Mouse (Mus musculus) erythroblast, embryonic 14.5 days (primary cell): ENCODE data around the gene Rap1gap2. TPM values are rescaled to one million over a fixed set of nuclear protein-coding genes. Genes with fewer than 3 reads are reported as not detected.

ENCODE experiments used
- H3K27me3 ChIP-seq: 2 replicates; pipeline ENCODE4 v1.6.1; 2012; ENCODE audit warnings: inconsistent platforms; ENCODE audit not compliant: control insufficient read depth
- H3K36me3 ChIP-seq: 2 replicates; pipeline ENCODE4 v1.6.1; 2012; ENCODE audit warnings: mild to moderate bottlenecking, inconsistent platforms; ENCODE audit not compliant: control insufficient read depth
- H3K4me1 ChIP-seq: 2 replicates; pipeline ENCODE4 v1.6.1; 2012; ENCODE audit warnings: inconsistent platforms; ENCODE audit not compliant: control insufficient read depth
- H3K4me3 ChIP-seq: replicated peaks from 2 replicates; pipeline ENCODE3; 2012; ENCODE audit warnings: moderate library complexity, mild to moderate bottlenecking, inconsistent platforms
- H3K9me3 ChIP-seq: 2 replicates; pipeline ENCODE4 v1.6.1; 2012; ENCODE audit warnings: low read length, inconsistent platforms, mixed read lengths; ENCODE audit not compliant: control insufficient read depth
- GATA1 ChIP-seq: IDR thresholded peaks from 2 replicates; pipeline ENCODE4 v1.6.1; 2012; ENCODE audit warnings: low read length, inconsistent platforms, mixed read lengths
- TAL1 ChIP-seq: IDR thresholded peaks from 3 replicates; pipeline ENCODE4 v1.6.1; 2012; ENCODE audit warnings: low read length, inconsistent platforms, mixed read lengths
- polyA plus RNA-seq: library from polyadenylated mRNA; stranded (reverse); fragments of >175 nt; gene quantifications from 2 replicates; pipeline ENCODE4 v1.2.3, GENCODE M21; 2012

Rap1gap2 gene
- polyA plus RNA-seq, 1 experiment: 0.03 TPM

GRCm38 (mm10) chr11:74625333-74625732 is 14.6 kb upstream of the Rap1gap2 start:
- Histone ChIP-seq H3K4me1 (peaks cover 54% of the 10 kb centered on the region), H3K9me3 (no peaks in the 10 kb centered on the region), H3K36me3 (peaks cover 65% of the 10 kb centered on the region), H3K4me3 (no peak overlapping the region), H3K27me3 (peaks cover 9% of the 10 kb centered on the region)
- no peak for TF ChIP-seq GATA1

- Histone ChIP-seq H3K36me3 (peaks cover 51% of the 10 kb centered on the region), H3K4me1 (peaks cover 67% of the 10 kb centered on the region), H3K9me3 (no peaks in the 10 kb centered on the region; the same call in 1 of the 2 replicates)
These were observed 13.0 kb upstream of the Rap1gap2 start for GRCm38 (mm10) chr11:74623693-74624092.

GRCm38 (mm10) chr11:74621974-74622669 is 11.4 kb upstream of the Rap1gap2 start:
- Histone ChIP-seq H3K4me1 (peaks cover 68% of the 10 kb centered on the region), H3K4me3 (peak overlapping the region; percentile 77)

More at GRCm38 (mm10) chr11:74623693-74624092, 13.0 kb upstream of the Rap1gap2 start:
- Histone ChIP-seq H3K27me3 (peaks cover 19% of the 10 kb centered on the region), H3K4me3 (no peak overlapping the region)
- TF ChIP-seq GATA1 (no peak), TAL1 (no peak)

GRCm38 (mm10) chr11:74619956-74620300 is 9.2 kb upstream of the Rap1gap2 start:
- Histone ChIP-seq H3K9me3 (no peaks in the 10 kb centered on the region; the same call in 1 of the 2 replicates), H3K4me3 (peak overlapping the region; percentile 77), H3K27me3 (peaks cover 54% of the 10 kb centered on the region), H3K36me3 (peaks cover 28% of the 10 kb centered on the region), H3K4me1 (peaks cover 61% of the 10 kb centered on the region)
- TF ChIP-seq TAL1: no peak
- no peak for TF ChIP-seq GATA1

More at GRCm38 (mm10) chr11:74621974-74622669, 11.4 kb upstream of the Rap1gap2 start:
- Histone ChIP-seq H3K9me3 (no peaks in the 10 kb centered on the region; the same call in 1 of the 2 replicates), H3K36me3 (peaks cover 39% of the 10 kb centered on the region), H3K27me3 (peaks cover 34% of the 10 kb centered on the region)
- TF ChIP-seq GATA1 (peak; percentile 78), TAL1 (peak; percentile 80)

GRCm38 (mm10) chr11:74619201-74619955 is 8.7 kb upstream of the Rap1gap2 start, which contains the start of gene Ccdc92b:
TSS of gene Ccdc92b (plus strand) at chr11:74619605.
- peaks cover 56% of the 10 kb centered on the region for H3K4me1 ChIP-seq
- H3K27me3 ChIP-seq: peaks cover 60% of the 10 kb centered on the region
- TF ChIP-seq TAL1: no peak
- no peak for TF ChIP-seq GATA1
- peaks cover 22% of the 10 kb centered on the region for H3K36me3 ChIP-seq
- H3K9me3 ChIP-seq: no peaks in the 10 kb centered on the region; the same call in 1 of the 2 replicates
- peak within 1 kb of the TSS; percentile 77 for H3K4me3 ChIP-seq

GRCm38 (mm10) chr11:74615571-74615970 is 4.9 kb upstream of the Rap1gap2 start:
- TF ChIP-seq TAL1 (no peak), GATA1 (no peak)
- Histone ChIP-seq H3K36me3 (no peaks in the 10 kb centered on the region), H3K4me1 (peaks cover 22% of the 10 kb centered on the region), H3K27me3 (peaks cover 94% of the 10 kb centered on the region), H3K9me3 (peaks cover 2% of the 10 kb centered on the region; the same call in 1 of the 2 replicates), H3K4me3 (no peak overlapping the region)

- H3K4me3 ChIP-seq: no peak overlapping the region
- no peak for TF ChIP-seq GATA1
- TF ChIP-seq TAL1: no peak
- peaks cover 95% of the 10 kb centered on the region for H3K27me3 ChIP-seq
- peaks cover 4% of the 10 kb centered on the region for H3K4me1 ChIP-seq
- peaks cover 2% of the 10 kb centered on the region; the same call in 1 of the 2 replicates for H3K9me3 ChIP-seq
- H3K36me3 ChIP-seq: no peaks in the 10 kb centered on the region
These were observed 2.7 kb upstream of the Rap1gap2 start for GRCm38 (mm10) chr11:74613428-74613827.

GRCm38 (mm10) chr11:74611437-74611836 is 722 bp upstream of the Rap1gap2 start:
- Histone ChIP-seq H3K27me3 (peaks cover 85% of the 10 kb centered on the region), H3K4me1 (peaks cover 4% of the 10 kb centered on the region), H3K4me3 (no peak overlapping the region), H3K36me3 (no peaks in the 10 kb centered on the region), H3K9me3 (peaks cover 2% of the 10 kb centered on the region; the same call in 1 of the 2 replicates)
- no peak for TF ChIP-seq GATA1
- TF ChIP-seq TAL1: no peak

- no peak overlapping the region for H3K4me3 ChIP-seq
- H3K36me3 ChIP-seq: no peaks in the 10 kb centered on the region
- H3K9me3 ChIP-seq: peaks cover 2% of the 10 kb centered on the region; the same call in 1 of the 2 replicates
- H3K4me1 ChIP-seq: peaks cover 4% of the 10 kb centered on the region
- TF ChIP-seq GATA1: no peak
- TF ChIP-seq TAL1: no peak
- H3K27me3 ChIP-seq: peaks cover 81% of the 10 kb centered on the region
These were observed 647 bp downstream of the Rap1gap2 start for GRCm38 (mm10) chr11:74610068-74610467.
